Mouse (Mus musculus) cerebellum, adult 8-10 months (tissue): ENCODE measurements around the gene Acvrl1.
"Not testable (repeated sequence)": the region's sequence is repeated elsewhere in the genome, so short reads cannot be mapped to it uniquely, and the experiment has no call there.

Experiments used
- DNase-seq: peaks from one replicate; pipeline ENCODE4 v3.0.0; 2022

The Acvrl1 gene

GRCm38 (mm10) chr15:101113176-101113575, 15.1 kb upstream of the Acvrl1 start:
- no peak for DNase-seq

GRCm38 (mm10) chr15:101113778-101114177, 14.5 kb upstream of the Acvrl1 start:
- not testable (repeated sequence) for DNase-seq

GRCm38 (mm10) chr15:101115511-101116110, 12.7 kb upstream of the Acvrl1 start, which contains the start of gene Ankrd33:
Ankrd33 (plus strand) TSS chr15:101115755.
- no peak for DNase-seq

- no peak for DNase-seq
Observed at GRCm38 (mm10) chr15:101118399-101119125, 9.8 kb upstream of the Acvrl1 start.

GRCm38 (mm10) chr15:101121411-101122289, 6.7 kb upstream of the Acvrl1 start:
- DNase-seq: no peak

- DNase-seq: no peak
Observed at GRCm38 (mm10) chr15:101122290-101122589, 6.1 kb upstream of the Acvrl1 start.

- no peak for DNase-seq
Observed at GRCm38 (mm10) chr15:101123202-101123601, 5.1 kb upstream of the Acvrl1 start.

GRCm38 (mm10) chr15:101125561-101125960, 2.8 kb upstream of the Acvrl1 start:
- no peak for DNase-seq

- no peak for DNase-seq
Observed at GRCm38 (mm10) chr15:101126876-101127544, 1.3 kb upstream of the Acvrl1 start.

GRCm38 (mm10) chr15:101129412-101129811, 1.1 kb downstream of the Acvrl1 start:
- DNase-seq: no peak

GRCm38 (mm10) chr15:101131498-101131897, 3.2 kb downstream of the Acvrl1 start:
- no peak for DNase-seq

GRCm38 (mm10) chr15:101132041-101132440, 3.7 kb downstream of the Acvrl1 start:
- no peak for DNase-seq

GRCm38 (mm10) chr15:101132761-101133160, 4.4 kb downstream of the Acvrl1 start:
- DNase-seq: no peak

GRCm38 (mm10) chr15:101133993-101134704, 5.8 kb downstream of the Acvrl1 start:
- DNase-seq: no peak

- DNase-seq: no peak
Observed at GRCm38 (mm10) chr15:101135405-101135804, 7.1 kb downstream of the Acvrl1 start.

- no peak for DNase-seq
Observed at GRCm38 (mm10) chr15:101137455-101137854, 9.1 kb downstream of the Acvrl1 start.

GRCm38 (mm10) chr15:101138675-101139074, 10.4 kb downstream of the Acvrl1 start:
- no peak for DNase-seq

GRCm38 (mm10) chr15:101139885-101140284, 11.6 kb downstream of the Acvrl1 start:
- DNase-seq: no peak

GRCm38 (mm10) chr15:101140587-101140986, 12.3 kb downstream of the Acvrl1 start:
- no peak for DNase-seq

GRCm38 (mm10) chr15:101141061-101141541, 12.8 kb downstream of the Acvrl1 start:
- no peak for DNase-seq

GRCm38 (mm10) chr15:101142672-101143071, 14.3 kb downstream of the Acvrl1 start:
- DNase-seq: no peak

GRCm38 (mm10) chr15:101143494-101143893, 15.2 kb downstream of the Acvrl1 start:
- no peak for DNase-seq
